Mouse (Mus musculus) lung, adult 18-20 months (tissue): Measurements from ENCODE around the gene Stk11.

Experiments
- DNase-seq, 2 experiments: peaks; one replicate each; pipeline ENCODE4 v3.0.0; 2022; ENCODE audit warnings: mixed read lengths in 2 of 2

The Stk11 gene

GRCm38 (mm10) chr10:80144864-80145838, 29.5 kb downstream of the Stk11 start:
- peak; percentile 80 to 81 for DNase-seq

DNA sequence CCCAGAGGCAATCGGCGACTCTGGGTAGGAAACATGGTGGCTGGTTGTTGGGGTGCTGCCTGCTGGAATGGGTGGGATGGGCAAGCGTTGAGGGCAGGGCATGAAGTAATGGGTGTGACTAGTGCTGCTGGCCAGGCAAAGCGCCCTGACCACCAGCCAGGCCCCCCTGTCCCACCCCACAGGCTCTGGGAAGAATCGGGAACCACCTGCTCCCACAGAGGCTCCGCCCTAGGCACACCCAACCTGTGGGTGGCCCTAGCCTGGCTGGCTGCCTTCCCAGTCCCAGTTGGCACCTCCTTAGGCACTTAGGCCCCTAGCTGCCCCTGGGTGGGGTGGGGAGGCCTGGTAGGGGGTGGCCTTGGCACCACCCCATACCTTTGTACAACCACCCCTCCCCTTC, 30.3 kb downstream of the Stk11 start:
- peak; percentile 83 to 89 for DNase-seq

GRCm38 (mm10) chr10:80146568-80147011, 31.0 kb downstream of the Stk11 start:
- peak in 1 of 2 experiments; percentile 29 for DNase-seq

DNA sequence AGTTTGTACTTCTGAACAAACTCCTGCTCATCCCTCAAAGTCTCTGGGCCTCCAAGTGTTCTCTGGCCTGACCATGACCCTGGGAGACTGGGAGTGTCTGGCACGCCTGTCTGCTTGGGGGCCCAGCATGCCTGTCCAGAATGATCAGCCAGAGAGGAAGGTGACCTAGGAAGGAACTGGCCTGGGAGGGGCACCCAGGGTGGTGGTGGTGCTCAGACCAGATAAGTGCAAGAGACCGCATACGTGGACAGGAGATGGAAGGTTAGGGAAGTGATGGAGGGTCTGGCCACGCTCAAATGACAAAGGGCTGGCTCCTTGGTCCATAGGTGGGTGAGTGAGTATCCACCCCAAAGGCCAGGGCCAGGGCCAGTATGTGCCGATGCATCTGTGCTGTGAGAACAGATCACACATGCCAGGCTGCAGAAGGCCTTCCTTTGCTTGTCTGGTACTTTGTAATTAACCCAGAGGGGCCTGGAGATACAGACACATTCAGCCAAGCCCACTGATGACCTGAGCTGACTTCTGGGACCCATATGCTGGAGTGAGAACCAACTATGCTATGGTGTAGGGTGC, 31.6 kb downstream of the Stk11 start:
- no peak for DNase-seq

DNA sequence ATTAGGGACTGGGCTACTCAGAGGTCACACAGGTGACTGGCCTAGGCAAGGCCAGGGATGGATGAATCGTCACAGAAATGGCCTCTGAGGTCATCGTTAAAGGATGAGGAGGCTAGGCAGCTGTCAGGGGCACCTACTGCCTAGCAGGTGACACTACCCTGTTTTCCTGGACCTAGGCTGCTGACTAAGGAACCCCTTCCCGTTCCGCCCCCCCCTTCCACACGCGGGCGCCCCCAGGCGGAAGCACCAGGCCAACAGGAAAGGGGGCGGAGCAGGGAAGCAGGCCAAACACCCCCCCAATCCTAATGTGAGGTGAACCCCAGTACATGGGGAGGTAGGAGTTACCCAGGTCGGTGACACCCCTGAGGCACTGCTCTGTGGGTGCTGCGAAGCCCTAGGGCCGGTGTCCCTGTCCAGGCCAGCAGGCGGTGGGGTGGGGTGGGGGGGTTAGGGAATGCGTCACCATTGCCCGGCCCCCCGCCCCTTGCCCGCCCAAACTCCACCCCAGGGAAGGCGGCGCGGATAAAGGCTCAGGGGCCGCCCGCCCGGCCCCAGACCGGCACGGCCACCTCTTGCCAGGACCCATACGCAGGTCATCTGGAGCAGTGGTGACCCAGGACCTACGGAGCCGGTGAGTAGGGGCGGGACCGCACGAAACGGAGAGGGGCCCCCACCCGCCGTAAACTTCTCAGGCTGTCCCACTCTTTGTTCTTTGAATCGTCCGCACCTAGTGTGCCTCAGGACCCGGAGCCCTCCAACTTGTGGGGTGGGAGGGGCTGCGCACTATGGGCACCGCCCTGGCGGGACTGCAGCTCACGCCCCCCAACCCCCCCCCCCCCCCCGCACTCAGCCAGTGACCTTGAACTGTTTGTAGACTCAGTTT, 32.4 kb downstream of the Stk11 start, which contains the start of gene Midn:
Gene Midn, plus strand, starts transcription at position 554 of the 883 bp plus-strand sequence.
- DNase-seq: peak; percentile 84 to 88

GRCm38 (mm10) chr10:80148610-80149290, 33.1 kb downstream of the Stk11 start:
- DNase-seq: peak; percentile 93 to 95

GRCm38 (mm10) chr10:80149291-80150225, 34.0 kb downstream of the Stk11 start:
- DNase-seq: peak; percentile 98 to 99

- DNase-seq: peak; percentile 55 to 56
These were observed 34.9 kb downstream of the Stk11 start for GRCm38 (mm10) chr10:80150226-80151210.

DNA sequence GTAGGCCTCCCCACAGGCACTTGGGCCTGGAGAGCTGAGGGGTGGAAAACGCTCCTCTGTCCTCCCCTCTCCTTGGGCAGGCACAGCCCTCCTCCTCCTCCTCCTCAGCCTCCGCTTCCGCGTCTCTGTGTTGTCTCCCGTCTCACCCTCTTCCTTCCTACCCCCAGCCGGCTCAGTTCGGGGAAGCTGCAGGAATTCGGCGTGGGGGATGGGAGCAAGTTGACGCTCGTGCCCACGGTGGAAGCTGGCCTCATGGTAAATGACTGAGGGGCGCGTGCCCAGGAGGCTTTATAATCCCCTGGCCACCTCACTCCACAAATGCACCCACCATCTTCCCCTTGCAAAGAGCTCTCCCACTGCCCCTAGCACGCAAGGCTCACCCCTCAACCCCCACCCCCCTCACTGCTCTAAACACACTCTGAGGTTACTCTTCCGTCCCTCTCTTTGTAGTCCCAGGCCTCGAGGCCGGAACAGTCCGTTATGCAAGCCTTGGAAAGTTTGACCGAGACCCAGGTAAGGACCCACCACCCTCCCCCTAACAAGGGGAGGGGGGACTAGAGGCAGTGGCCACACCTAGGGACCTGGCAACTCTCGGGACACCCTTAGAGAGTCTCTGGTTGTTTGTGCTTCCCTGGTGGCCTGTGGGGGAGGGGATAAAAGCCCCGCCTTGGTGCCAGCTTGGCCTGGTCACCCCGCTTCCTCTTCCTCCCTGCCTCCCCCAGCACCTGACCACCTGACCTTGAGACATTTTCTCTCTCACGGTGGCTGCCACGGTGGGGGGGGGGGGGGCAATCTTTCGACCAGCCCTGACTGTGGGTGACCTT, 35.8 kb downstream of the Stk11 start:
- DNase-seq: peak; percentile 83 to 89

DNA sequence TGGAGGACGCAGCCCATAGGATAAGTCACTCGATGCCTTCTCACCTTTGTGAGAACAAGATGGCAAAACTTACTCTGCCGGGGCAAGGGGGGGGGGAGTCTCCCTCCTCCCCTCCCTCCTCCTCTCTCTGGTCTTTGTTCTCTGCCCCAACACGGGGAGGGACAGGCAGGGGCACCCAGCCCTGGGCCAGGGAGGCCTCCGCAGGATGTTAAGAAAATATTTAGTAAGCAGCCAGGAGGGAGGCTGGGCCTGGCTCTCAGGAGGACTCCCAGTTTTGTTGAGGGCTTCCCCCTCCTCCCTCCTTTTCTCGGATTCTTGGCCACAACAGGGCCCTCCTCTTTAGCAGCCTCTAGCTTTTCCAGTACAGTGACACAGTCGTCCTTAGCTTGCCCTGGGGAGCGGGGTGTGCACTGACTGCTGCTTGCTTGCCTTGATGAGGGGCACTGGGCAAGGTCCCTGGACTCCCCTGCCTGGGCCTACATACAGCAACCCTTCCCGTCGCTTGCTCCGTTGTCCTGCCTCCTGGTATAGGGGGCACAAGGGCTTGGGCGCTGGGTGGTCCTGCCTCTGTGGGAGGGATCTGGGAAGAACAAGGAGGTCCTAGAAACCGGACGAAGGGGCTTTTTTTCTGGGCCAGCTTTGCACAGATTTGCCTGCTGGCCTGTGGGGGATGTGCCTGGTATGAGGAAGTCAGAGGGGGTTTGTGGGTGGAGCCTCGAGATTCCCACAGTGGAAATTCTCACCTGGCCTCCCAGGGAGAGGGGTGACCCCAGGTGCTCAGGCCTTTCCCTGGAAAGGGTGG, 36.7 kb downstream of the Stk11 start:
- DNase-seq: peak; percentile 78 to 85

DNA sequence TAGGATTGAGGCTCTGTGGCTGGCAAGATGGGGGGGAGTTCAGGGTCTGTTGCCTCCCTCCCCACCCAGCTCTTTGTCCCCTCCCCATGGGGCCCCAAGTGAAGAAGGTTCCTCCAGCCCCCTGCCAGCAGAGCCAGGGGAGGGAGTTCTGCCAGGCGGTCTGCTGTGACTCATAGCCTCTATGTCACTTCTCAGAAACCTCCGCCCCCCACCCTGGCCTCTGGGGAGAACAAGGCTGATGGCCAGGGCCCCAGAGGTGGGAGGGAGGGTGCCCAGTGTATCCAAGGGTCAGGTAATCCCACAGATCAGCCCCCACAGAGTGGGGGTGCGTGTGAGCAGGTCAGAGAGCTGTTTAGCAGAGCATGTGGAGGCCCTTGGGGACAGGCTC, 37.3 kb downstream of the Stk11 start:
- DNase-seq: peak; percentile 66

GRCm38 (mm10) chr10:80153713-80154112, 38.1 kb downstream of the Stk11 start:
- DNase-seq: no peak

GRCm38 (mm10) chr10:80154384-80154783, 38.8 kb downstream of the Stk11 start:
- no peak for DNase-seq

DNA sequence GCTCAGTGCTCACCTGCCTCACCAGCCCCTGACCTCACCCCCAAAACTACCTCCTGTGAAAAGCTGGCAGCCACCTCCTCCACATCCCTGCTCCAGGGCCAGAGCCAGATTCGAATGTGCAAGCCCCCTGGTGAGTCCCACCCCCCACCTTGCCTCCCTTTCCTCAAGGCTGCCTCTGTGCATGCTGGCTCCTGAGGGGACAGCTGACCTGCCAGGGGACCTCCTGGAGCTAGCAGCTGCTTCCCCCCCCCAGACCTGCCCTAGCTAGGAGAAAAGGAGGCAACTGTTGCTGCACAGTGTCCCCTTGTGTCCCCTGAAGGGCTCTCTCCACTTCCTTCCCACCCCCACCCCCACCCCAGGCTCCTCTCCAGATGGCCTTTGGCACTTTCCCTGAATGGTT, 39.7 kb downstream of the Stk11 start:
- DNase-seq: no peak

GRCm38 (mm10) chr10:80156002-80156751, 40.6 kb downstream of the Stk11 start:
- DNase-seq: no peak

- peak; percentile 70 to 72 for DNase-seq
These were observed 41.1 kb downstream of the Stk11 start for GRCm38 (mm10) chr10:80156752-80157053.
